16 mouse cellular contexts compared by ENCODE assay signal in the genomic region with DNA sequence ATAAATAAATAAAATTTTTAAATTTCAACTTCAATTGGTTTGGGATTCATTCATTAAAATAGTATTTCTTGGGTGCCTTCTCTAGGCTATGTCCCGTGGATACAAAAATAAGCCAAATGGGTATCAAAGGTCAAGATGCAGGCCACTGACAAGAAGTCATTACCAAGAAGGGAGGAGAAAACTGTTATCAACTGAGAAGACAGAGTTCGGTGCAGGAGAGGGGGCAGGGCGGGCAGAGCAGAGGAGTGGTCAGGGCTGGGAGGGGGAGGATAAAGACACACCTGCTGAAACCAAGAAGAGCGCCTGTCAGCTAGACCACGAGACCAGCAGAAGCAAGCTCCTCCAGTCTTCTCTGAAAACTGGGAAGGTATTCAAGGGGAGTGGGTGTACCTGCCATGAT. TPM values are rescaled to one million over a fixed set of nuclear protein-coding genes. Genes with fewer than 3 reads are reported as not detected.
DNase-seq lines count a peak whose midpoint lies in the region; ATAC-seq and TF ChIP-seq lines count a peak whose summit lies in the region.
"Had no signal": no experiment of that assay in that cellular context is flagged by ENCODE, and none has a peak within 500 bp of the region (broad histone marks: within the 10 kb centered on the region; RNA-seq: fewer than 3 reads in every experiment).

No protein-coding gene starts in this region.

- DNase-seq in CH12.LX (ENCODE audit: extremely low read depth): no peak
- DNase-seq in c-Kit-positive CD71-positive TER-119-negative erythroid progenitor cells, embryonic 14.5 days (ENCODE audit: low read depth): peak; percentile 63
- peak; percentile 40 for DNase-seq in liver, postnatal 0 days
- DNase-seq in cerebellum, postnatal 25 days: no peak
- DNase-seq in gastrocnemius, postnatal 14 days: no peak
- no peak for DNase-seq in hindbrain, embryonic 10.5 days (ENCODE audit: low spot score)
- DNase-seq: cerebellum, adult 11 months; cerebellum, postnatal 36 days; kidney, adult 11 months; kidney, postnatal 4 days had no signal

- H3K9ac ChIP-seq in CH12.LX (ENCODE audit: insufficient read depth, low read depth): no peak overlapping the region
- H3K9ac ChIP-seq in intestine, postnatal 0 days (ENCODE audit: low read depth, low read length): no peak overlapping the region
- H3K9ac ChIP-seq in liver, postnatal 0 days (replicated peaks): no peak overlapping the region
- H3K9ac ChIP-seq: forebrain, embryonic 15.5 days; hindbrain, embryonic 13.5 days; neural tube, embryonic 13.5 days had no signal

- peak overlapping the region; percentile 78 for H3K4me2 ChIP-seq in CH12.LX (ENCODE audit: insufficient read depth, low read depth, poor library complexity, severe bottlenecking)
- H3K4me2 ChIP-seq in intestine, postnatal 0 days (replicated peaks; ENCODE audit: low read depth): peak overlapping the region; percentile 33; the same call in 1 of the 2 replicates
- H3K4me2 ChIP-seq in liver, postnatal 0 days (ENCODE audit: low read depth, low read length): peak overlapping the region; percentile 54
- H3K4me2 ChIP-seq: forebrain, embryonic 15.5 days; hindbrain, embryonic 13.5 days; neural tube, embryonic 13.5 days had no signal

- intact Hi-C loops in gastrocnemius, postnatal 14 days (cut with DNase I; ENCODE audit: low total_unique reads): no loop called here

- H3K9me3 ChIP-seq in CH12.LX (replicated peaks; ENCODE audit: low read length): peaks cover 5% of the 10 kb centered on the region
- no peaks in the 10 kb centered on the region for H3K9me3 ChIP-seq in intestine, postnatal 0 days (ENCODE audit: control insufficient read depth)
- no peaks in the 10 kb centered on the region for H3K9me3 ChIP-seq in liver, postnatal 0 days (ENCODE audit: low read length)
- no peaks in the 10 kb centered on the region for H3K9me3 ChIP-seq in hindbrain, embryonic 10.5 days
- H3K9me3 ChIP-seq: forebrain, embryonic 15.5 days; hindbrain, embryonic 13.5 days; midbrain, embryonic 10.5 days; neural tube, embryonic 13.5 days had no signal

- in situ Hi-C loops in CH12.LX (cut with MboI; ENCODE audit: low pct_ligation_motif_present, low pct_unique_long_range_greater_than_20kb, low sequenced_read_pairs): no loop called here

- peak; percentile 45; the same call in 1 of the 2 replicates for ATAC-seq in intestine, postnatal 0 days
- peak; percentile 72 for ATAC-seq in liver, postnatal 0 days
- ATAC-seq: forebrain, embryonic 15.5 days; lung, postnatal 0 days had no signal

- H3K36me3 ChIP-seq in CH12.LX (replicated peaks in 1 of 2; ENCODE audit: control insufficient read depth in 1 of 2, insufficient read depth in 1 of 2, low read length in 1 of 2): peaks cover 0 to 44% of the 10 kb centered on the region in 2 experiments
- no peaks in the 10 kb centered on the region for H3K36me3 ChIP-seq in intestine, postnatal 0 days (ENCODE audit: control insufficient read depth, insufficient read depth)
- H3K36me3 ChIP-seq in liver, postnatal 0 days (replicated peaks; ENCODE audit: insufficient read depth, low read length): no peaks in the 10 kb centered on the region
- peaks cover 19% of the 10 kb centered on the region for H3K36me3 ChIP-seq in hindbrain, embryonic 10.5 days
- H3K36me3 ChIP-seq: forebrain, embryonic 15.5 days; hindbrain, embryonic 13.5 days; neural tube, embryonic 13.5 days had no signal

- no peak for TF ChIP-seq RAD21 in CH12.LX (IDR thresholded peaks at IDR 0.05; ENCODE audit: low read depth, low read length)

- no peak for TF ChIP-seq POLR2A in CH12.LX (IDR thresholded peaks at IDR 0.05; ENCODE audit: low read depth, low read length)

- dilution Hi-C loops in CH12.LX (cut with MboI; ENCODE audit: extremely low pct_ligation_motif_present, extremely low pct_unique_long_range_greater_than_20kb, low sequenced_read_pairs): no loop called here

- 35% methylated on average over 5 of the region's 5 CpGs for WGBS in intestine, postnatal 0 days
- 47% methylated on average over 5 of the region's 5 CpGs for WGBS in liver, postnatal 0 days (ENCODE audit: insufficient replicate concordance)
- WGBS in hindbrain, embryonic 10.5 days: 86% methylated on average over 5 of the region's 5 CpGs

- TF ChIP-seq CTCF in CH12.LX (conservative IDR thresholded peaks at IDR 0.05 in 1 of 2, IDR thresholded peaks at IDR 0.05 in 1 of 2; ENCODE audit: low read depth in 2 of 2, low read length in 2 of 2): no peak
- TF ChIP-seq CTCF in intestine, postnatal 0 days (IDR thresholded peaks at IDR 0.05; ENCODE audit: low read depth): no peak
- TF ChIP-seq CTCF in liver, postnatal 0 days (IDR thresholded peaks at IDR 0.05; ENCODE audit: low read depth): no peak

- H3K4me1 ChIP-seq in CH12.LX (ENCODE audit: control insufficient read depth in 1 of 2, insufficient read depth in 2 of 2): peaks cover 27 to 94% of the 10 kb centered on the region in 2 experiments
- H3K4me1 ChIP-seq in intestine, postnatal 0 days (replicated peaks; ENCODE audit: control insufficient read depth, insufficient read depth, low read length): peaks cover 7% of the 10 kb centered on the region; the same call in 1 of the 2 replicates
- peaks cover 52% of the 10 kb centered on the region for H3K4me1 ChIP-seq in liver, postnatal 0 days (ENCODE audit: insufficient read depth)
- H3K4me1 ChIP-seq in hindbrain, embryonic 10.5 days (replicated peaks): peaks cover 17% of the 10 kb centered on the region; the same call in 1 of the 2 replicates
- H3K4me1 ChIP-seq: forebrain, embryonic 15.5 days; hindbrain, embryonic 13.5 days; neural tube, embryonic 13.5 days had no signal

- H3K27me3 ChIP-seq in CH12.LX (replicated peaks): no peaks in the 10 kb centered on the region
- no peaks in the 10 kb centered on the region for H3K27me3 ChIP-seq in intestine, postnatal 0 days (replicated peaks; ENCODE audit: control insufficient read depth, insufficient read depth, low read length)
- H3K27me3 ChIP-seq in liver, postnatal 0 days (ENCODE audit: insufficient read depth, low read length): no peaks in the 10 kb centered on the region
- H3K27me3 ChIP-seq in hindbrain, embryonic 10.5 days (ENCODE audit: insufficient read depth, poor library complexity, severe bottlenecking): no peaks in the 10 kb centered on the region
- H3K27me3 ChIP-seq: forebrain, embryonic 15.5 days; hindbrain, embryonic 13.5 days; neural tube, embryonic 13.5 days had no signal

- no peak overlapping the region for H3K27ac ChIP-seq in CH12.LX (ENCODE audit: insufficient read depth, low read depth)
- H3K27ac ChIP-seq in intestine, postnatal 0 days (ENCODE audit: low read depth, low read length): no peak overlapping the region
- no peak overlapping the region for H3K27ac ChIP-seq in liver, postnatal 0 days (ENCODE audit: low read depth)
- H3K27ac ChIP-seq in hindbrain, embryonic 10.5 days: no peak overlapping the region
- H3K27ac ChIP-seq: forebrain, embryonic 15.5 days; hindbrain, embryonic 13.5 days; midbrain, embryonic 10.5 days; neural tube, embryonic 13.5 days had no signal

- TF ChIP-seq EP300 in CH12.LX (IDR thresholded peaks at IDR 0.05; ENCODE audit: low read length): no peak
- peak; percentile 67; the same call in 1 of the 2 replicates for TF ChIP-seq EP300 in liver, postnatal 0 days (IDR thresholded peaks at IDR 0.05; ENCODE audit: low read depth)

- peaks cover 49% of the 10 kb centered on the region for H3K79me2 ChIP-seq in CH12.LX (replicated peaks; ENCODE audit: control insufficient read depth, extremely low read depth, insufficient read depth, poor library complexity, severe bottlenecking)

- H3K4me3 ChIP-seq in CH12.LX (replicated peaks in 1 of 3; ENCODE audit: low read depth in 2 of 3, low read length in 2 of 3, poor library complexity in 1 of 3): no peak overlapping the region
- no peak overlapping the region for H3K4me3 ChIP-seq in intestine, postnatal 0 days (ENCODE audit: low read depth, low read length)
- H3K4me3 ChIP-seq in liver, postnatal 0 days (ENCODE audit: low read depth, low read length): no peak overlapping the region
- no peak overlapping the region for H3K4me3 ChIP-seq in hindbrain, embryonic 10.5 days
- H3K4me3 ChIP-seq: forebrain, embryonic 15.5 days; hindbrain, embryonic 13.5 days; midbrain, embryonic 10.5 days; neural tube, embryonic 13.5 days had no signal

TF ChIP-seq in CH12.LX, 34 proteins besides CTCF, POLR2A, EP300 and RAD21:
- TF ChIP-seq CHD2 (IDR thresholded peaks at IDR 0.05; ENCODE audit: low read length) (peak; percentile 70; the same call in 1 of the 2 replicates), KAT2A (IDR thresholded peaks at IDR 0.05; ENCODE audit: insufficient replicate concordance, low read length) (no peak), ZMIZ1 (IDR thresholded peaks at IDR 0.05; ENCODE audit: low read depth, low read length) (no peak)

RNA-seq across cellular contexts. Expression of gene Lcmt1, which starts 15.7 kb away (rescaled TPM):
- total RNA-seq in CH12.LX (2012; rRNA removed): 26.4 and 27.6 TPM in 2 replicates
- 34.8 and 38.0 TPM in 2 replicates for total RNA-seq in CH12.LX (2014; rRNA removed)
- polyA plus RNA-seq in CH12.LX (2012; ENCODE audit: insufficient read length, low read depth): 26.4 and 28.6 TPM in 2 replicates
- polyA plus RNA-seq in intestine, postnatal 0 days (2015; fragmentation: Nextera tagmentation; extraction: Ambion mirVana): 36.2 and 41.5 TPM in 2 replicates
- polyA plus RNA-seq in liver, postnatal 0 days (2015; fragmentation: Nextera tagmentation; extraction: Ambion mirVana): 10.8 and 12.2 TPM in 2 replicates
- 10 to 100 TPM; 24.2 to 25.3 TPM for total RNA-seq in gastrocnemius, postnatal 14 days (2021)
- polyA plus RNA-seq in hindbrain, embryonic 10.5 days (2016; fragmentation: Nextera tagmentation; extraction: Ambion mirVana): 57.9 and 58.0 TPM in 2 replicates

RNA-seq across cellular contexts. Expression of gene Arhgap17, which starts 15.8 kb away (rescaled TPM):
- total RNA-seq in CH12.LX (2012; rRNA removed) (5.8 and 6.7 TPM in 2 replicates), CH12.LX (2014; rRNA removed) (6.3 and 7.4 TPM in 2 replicates)
- polyA plus RNA-seq in CH12.LX (2012; ENCODE audit: insufficient read length, low read depth): 43.7 and 56.1 TPM in 2 replicates
- polyA plus RNA-seq in intestine, postnatal 0 days (2015; fragmentation: Nextera tagmentation; extraction: Ambion mirVana): 17.2 and 18.0 TPM in 2 replicates
- polyA plus RNA-seq in liver, postnatal 0 days (2015; fragmentation: Nextera tagmentation; extraction: Ambion mirVana): 6.0 and 6.8 TPM in 2 replicates
- total RNA-seq in gastrocnemius, postnatal 14 days (2021): 10 to 100 TPM; 16.4 to 19.0 TPM
- 31.4 TPM in 2 replicates for polyA plus RNA-seq in hindbrain, embryonic 10.5 days (2016; fragmentation: Nextera tagmentation; extraction: Ambion mirVana)

Comparison
In these comparisons a context has a peak if more than half of its experiments do, and no peak if none do; other contexts are left out.
1. DNase-seq: peak in c-Kit-positive CD71-positive TER-119-negative erythroid progenitor cells, embryonic 14.5 days (single experiment) and liver, postnatal 0 days (single experiment); none in CH12.LX (single experiment), cerebellum, postnatal 25 days (0 of 2), gastrocnemius, postnatal 14 days (single experiment) and hindbrain, embryonic 10.5 days (single experiment).
2. Peak in every context shown above with its lines, with median percentiles within 50 percentile points of each other: H3K4me2 ChIP-seq.